Mouse (Mus musculus): ENCODE measurements around the gene Tcp11. TPM values are rescaled to one million over a fixed set of nuclear protein-coding genes. Genes with fewer than 3 reads are reported as not detected.

Tcp11 gene
- total RNA-seq, 2 experiments from 2014 or later, result 0.80 to 0.99 TPM

DNA sequence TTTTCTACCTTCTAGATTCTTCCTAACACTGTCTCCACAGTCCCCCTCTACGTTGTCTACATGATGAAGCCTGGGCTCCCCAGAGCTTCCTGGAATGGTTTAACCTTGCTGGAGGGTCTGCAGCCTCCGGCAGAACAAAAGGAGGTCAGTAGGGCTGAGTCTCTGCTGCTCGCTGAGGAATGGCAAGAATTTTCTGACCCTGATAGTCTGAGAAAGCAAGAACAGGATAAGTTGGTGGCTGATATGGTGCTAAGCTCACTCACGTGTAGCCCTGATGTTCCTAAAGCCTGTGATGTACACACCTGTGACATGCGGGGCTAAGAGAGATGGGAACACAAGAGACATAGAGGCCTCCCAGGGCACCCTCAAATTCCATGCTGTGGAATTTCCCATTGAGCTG is 7.0 kb upstream of the Tcp11 start:
- intact Hi-C loops (cut with DNase I), result no loop called here
- no peak for DNase-seq (ENCODE audit: low spot score in 2 of 2)

DNA sequence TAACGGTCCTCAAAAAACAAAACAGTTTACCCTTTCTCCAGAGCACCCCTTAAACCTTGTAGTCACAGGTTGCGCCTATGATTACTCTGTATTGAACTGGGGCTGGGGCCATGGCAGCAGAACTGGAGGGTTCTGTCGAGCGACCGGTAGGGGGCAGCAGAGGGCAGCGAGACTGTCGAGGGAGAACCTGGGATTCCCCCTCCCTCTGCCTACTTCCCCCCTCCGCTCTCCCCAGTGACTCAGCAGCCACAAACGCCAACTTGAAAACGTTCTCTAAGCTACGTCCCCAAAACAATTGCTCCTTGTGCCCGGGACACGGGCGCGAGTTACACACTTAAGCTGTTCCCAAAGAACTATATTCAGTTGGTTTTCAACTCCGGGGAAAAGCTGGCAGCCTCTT is 4.5 kb upstream of the Tcp11 start:
- peak; percentile 77 to 87 for DNase-seq (ENCODE audit: low spot score in 2 of 2)
- intact Hi-C loops (cut with DNase I), result loop anchor here (1.0 kb wide), 2 partner anchors 48 to 78 kb away; no protein-coding TSS in a partner anchor

DNA sequence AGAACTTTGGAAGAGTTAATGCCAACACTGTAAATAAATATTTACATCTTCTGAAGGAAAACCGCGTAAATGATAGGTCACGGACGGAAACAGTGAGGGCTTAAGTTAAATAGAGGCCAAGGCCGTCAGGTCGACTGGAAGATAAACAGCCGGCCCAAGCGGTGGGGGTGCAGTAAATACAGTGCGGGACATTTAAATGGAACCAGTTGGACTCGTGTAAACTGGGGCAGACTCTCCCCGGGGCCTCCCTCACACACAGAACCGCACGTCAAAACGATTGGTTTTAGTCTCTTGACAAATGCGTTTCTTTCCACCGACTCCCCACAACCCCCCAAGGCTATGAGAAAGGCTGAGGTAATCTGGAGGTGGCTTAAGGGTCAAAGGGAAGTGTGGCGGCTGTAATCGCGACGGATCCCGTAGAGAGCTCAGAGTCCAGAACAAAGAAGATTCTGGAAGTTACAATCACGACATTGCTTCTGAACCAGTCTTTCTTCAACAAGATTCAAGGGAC is 4.0 kb upstream of the Tcp11 start:
- intact Hi-C loops (cut with DNase I), result no loop called here

DNA sequence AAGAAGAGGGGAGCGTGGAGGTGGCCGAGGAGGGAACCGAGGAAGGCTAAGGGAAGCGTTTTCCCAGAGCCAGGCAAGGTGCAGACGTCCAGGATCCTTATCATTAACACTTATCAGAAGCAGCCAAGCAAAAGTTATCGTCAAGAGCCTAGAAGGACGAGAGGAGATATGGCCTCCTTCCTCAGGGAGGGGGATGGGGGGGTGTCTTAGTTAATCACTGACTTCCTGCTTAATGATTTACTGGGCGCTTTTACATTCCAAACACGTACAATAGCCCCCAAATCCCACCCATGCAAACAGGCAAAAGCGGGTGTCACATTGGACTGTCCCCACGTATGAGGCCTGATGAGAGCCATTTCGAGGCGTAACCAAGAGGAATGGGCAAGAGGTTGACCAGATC is 2.4 kb upstream of the Tcp11 start:
- no peak for DNase-seq (ENCODE audit: low spot score in 2 of 2)
- intact Hi-C loops (cut with DNase I), result no loop called here

More for the DNA sequence above, 4.0 kb upstream of the Tcp11 start:
- DNase-seq (ENCODE audit: low spot score in 2 of 2), result no peak

DNA sequence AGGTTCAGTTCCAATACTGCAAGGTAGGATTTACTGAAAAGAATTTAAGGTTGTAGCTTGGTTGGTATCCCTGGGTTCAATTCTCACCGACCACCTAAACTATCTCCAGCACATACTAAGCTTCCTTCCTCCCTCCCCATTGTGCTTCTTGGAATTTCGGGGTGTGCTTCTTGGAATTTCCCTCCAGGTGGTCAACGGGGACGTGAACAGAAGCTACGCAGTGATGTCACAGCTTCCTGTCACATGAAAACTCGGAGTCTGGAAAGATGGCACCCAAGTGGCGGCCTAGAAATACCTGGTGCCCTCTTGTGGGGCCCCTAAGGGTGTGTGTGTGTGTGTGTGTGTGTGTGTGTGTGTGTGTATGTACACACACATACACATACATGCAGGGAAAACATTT is 1.4 kb upstream of the Tcp11 start:
- no peak for DNase-seq (ENCODE audit: low spot score in 2 of 2)
- intact Hi-C loops (cut with DNase I), result no loop called here

DNA sequence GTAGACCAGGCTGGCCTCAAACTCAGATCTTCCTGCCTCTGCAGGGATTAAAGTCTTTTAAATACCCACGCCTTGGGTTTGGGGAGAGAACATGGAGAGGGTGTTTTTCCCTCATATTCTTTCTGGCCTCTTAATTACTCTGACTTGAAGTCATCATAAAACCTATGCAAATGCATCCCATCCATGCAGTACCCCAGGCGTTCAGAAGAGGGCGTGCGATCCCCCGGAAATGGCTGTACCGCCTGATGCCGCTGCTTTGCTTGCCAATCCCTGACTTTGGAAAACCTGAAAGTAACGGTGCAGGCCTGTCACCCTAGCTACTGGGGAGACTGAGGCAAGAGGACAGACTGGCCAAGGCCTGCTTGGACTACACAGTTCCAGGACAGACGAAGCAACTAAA is 946 bp upstream of the Tcp11 start:
- intact Hi-C loops (cut with DNase I), result no loop called here
- peak in 1 of 2 experiments; percentile 15 for DNase-seq (ENCODE audit: low spot score in 2 of 2)

DNA sequence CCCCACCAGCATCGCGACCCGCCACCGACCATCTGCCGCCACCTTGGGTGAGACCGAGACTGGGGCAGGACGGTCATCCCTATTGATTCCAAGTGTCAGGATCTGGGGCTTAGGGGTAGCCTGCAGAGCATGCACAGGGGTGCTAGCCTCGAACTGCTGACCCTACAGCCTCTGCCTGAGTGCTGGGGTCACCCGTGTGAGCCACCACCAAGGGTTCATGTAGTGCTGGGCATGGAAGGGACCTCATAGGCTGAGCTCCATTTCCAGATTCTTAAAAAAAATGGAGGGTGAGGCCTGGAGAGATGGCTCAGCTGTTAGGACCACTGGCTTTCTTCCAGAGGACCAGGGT is 352 bp upstream of the Tcp11 start:
- intact Hi-C loops (cut with DNase I), result no loop called here
- DNase-seq (ENCODE audit: low spot score in 2 of 2), result no peak

DNA sequence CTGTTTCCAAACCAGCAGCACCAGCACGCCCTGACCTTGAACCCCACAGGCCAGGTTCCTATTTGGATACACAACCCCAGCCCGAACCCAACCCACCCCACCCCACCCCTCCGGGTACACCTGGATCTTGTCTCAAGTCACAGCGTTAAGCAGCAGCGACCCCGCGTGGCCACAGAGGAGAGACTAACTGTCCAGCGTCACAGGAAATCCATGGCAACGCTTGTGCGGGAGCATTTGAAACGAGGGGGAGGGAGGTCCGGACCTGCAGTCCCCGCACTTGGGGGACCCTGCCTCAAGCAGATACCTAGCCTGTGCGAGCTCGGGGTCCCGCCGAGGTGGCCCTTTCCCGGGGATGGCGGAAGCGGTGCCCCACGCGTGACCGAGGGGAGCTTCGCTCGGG is 821 bp downstream of the Tcp11 start:
- DNase-seq (ENCODE audit: low spot score in 2 of 2), result peak; percentile 85 to 89
- intact Hi-C loops (cut with DNase I), result loop anchor here (5.0 kb wide), 1 partner anchor 172 kb away; the partner anchor contains the start of genes Anks1 and Taf11

DNA sequence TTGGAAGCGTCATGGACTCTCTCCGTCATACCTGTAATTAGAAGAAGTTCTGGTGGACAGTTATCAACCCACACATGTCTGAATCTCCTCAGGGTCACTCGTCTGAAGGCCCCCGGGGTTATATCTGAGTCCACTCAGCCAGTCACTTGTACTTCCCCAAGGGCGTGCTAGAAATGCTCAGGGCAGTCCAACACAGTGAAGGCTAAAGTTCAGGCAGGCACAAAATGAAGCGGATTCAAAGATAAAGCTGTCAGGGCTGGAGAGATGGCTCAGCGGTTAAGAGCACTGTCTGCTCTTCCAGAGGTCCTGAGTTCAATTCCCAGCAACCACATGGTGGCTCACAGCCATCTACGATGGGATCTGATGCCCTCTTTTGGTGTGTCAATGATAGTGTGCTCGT is 2.4 kb downstream of the Tcp11 start:
- intact Hi-C loops (cut with DNase I), result loop anchor here (5.0 kb wide), 1 partner anchor 171 kb away; the partner anchor contains the start of genes Anks1 and Taf11
- no peak for DNase-seq (ENCODE audit: low spot score in 2 of 2)

DNA sequence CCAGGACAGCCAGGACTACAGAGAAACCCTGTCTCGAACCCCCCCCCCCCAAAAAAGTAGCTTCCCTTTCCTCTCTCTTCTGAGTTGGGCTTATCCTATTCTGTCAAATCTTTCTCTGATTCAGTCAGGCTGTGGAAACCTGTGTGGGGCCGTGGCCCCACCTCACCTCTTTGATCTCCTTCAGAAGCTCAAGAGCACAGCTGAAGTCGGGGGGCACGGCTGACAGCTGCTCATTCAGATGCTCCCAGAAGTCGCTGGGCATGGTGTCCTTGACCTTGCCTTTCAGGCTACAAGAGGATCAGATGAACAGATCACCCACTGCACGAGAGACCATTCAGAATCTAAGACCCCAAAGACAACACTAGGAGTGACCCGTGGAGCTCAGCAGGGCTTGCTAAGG is 6.0 kb downstream of the Tcp11 start:
- intact Hi-C loops (cut with DNase I), result no loop called here

DNA sequence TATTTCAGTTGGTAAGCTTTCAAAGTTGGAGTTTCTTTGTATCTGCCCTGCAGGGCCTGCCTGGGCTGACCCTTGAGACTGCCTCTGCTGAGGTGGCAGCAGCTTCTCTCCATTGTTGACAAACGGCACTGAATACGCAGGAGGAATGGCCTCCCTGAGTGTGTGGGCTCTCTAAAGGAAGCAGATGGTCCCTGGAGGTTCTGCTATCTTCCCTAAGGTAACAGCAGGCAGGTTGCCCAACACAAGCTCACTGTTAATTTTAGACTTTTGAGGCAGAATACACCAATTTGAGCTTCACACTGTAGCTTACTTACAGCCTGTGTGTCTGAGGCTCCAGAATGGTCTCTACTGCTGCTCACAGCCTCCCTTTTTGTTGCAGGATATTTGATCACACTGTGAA is 7.7 kb downstream of the Tcp11 start:
- intact Hi-C loops (cut with DNase I), result no loop called here
- DNase-seq (ENCODE audit: low spot score in 2 of 2), result peak in 1 of 2 experiments; percentile 81

More for the DNA sequence above, 6.0 kb downstream of the Tcp11 start:
- DNase-seq (ENCODE audit: low spot score in 2 of 2), result no peak

DNA sequence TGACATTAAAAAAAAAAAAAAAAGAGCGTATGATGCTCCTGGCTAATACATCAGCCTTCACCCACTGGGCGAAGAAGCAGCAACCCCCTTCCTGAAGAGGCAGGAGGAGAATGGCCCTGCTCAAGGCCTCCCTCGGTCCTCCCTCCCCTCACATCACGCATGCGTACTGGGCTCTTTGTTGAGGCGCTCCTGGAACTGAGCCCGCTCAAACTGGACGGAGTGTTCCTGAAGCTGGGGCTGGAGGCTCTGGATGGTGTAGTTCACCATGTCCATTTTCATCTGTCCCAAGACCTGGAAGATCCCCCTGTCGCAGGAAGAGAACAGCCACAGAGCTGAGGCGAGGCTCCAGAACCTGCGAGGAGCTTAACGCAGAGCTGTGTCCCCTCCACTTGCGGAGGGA is 10.2 kb downstream of the Tcp11 start:
- DNase-seq (ENCODE audit: low spot score in 2 of 2), result no peak

DNA sequence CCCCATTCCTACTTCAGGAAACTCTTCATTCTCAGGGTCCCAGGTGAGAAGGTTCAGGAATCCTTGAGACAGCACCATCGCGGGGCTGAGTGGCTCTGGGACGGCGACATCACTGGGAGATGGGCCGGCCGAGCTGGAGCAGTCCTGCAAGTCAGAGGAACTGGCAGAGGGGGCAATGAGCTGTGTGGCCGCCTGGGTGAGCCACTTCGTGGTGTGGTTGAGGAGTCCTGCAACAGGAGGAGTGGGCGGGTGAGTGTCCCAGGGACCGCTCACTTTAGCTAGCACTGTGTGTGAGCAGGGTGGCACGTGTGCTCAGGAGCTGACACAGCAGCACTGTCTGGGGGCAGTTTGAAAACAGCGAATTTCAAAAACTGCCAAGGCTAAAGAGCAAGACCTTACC is 11.0 kb downstream of the Tcp11 start:
- intact Hi-C loops (cut with DNase I), result no loop called here
- DNase-seq (ENCODE audit: low spot score in 2 of 2), result no peak

More for the DNA sequence above, 10.2 kb downstream of the Tcp11 start:
- intact Hi-C loops (cut with DNase I), result no loop called here

DNA sequence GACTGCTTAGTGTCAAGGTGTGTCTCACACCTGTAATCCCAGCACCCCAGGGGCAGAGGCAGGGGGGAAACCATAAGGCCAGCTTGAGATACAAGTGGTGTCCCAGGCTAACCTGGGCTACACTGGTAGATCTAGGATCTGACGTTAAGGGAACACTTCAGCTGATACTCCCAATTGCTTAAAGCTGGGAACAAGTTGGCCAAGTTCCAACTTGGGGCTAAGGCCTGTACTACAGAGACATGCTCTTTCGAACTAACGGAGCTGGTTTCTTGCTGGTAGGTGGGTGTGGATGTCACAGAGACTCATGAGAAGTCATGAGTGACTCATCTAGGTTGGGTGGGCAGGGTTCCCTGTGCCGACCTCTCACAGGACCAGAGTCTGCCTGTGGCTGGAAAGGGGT is 13.1 kb downstream of the Tcp11 start:
- DNase-seq (ENCODE audit: low spot score in 2 of 2), result no peak
- intact Hi-C loops (cut with DNase I), result no loop called here

DNA sequence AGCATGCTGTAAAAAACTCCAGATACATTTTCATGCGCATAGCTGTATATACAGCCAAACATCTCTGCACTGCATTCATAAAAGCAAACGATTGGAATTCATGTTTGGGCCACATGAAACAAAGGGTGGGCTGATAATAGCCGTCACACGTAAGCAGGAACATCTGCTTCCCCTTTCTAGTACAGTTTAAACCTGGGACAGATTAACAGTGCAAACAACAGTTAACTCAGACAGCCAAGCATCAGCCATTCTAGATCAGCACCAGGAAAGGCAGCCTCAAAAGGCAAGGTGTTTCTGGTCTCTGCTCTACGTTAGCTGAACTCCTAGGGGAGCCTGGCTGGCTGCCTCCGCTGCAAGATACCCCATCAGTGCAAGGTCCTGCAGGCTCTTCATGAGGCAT is 17.3 kb downstream of the Tcp11 start:
- intact Hi-C loops (cut with DNase I), result no loop called here
- DNase-seq (ENCODE audit: low spot score in 2 of 2), result no peak

DNA sequence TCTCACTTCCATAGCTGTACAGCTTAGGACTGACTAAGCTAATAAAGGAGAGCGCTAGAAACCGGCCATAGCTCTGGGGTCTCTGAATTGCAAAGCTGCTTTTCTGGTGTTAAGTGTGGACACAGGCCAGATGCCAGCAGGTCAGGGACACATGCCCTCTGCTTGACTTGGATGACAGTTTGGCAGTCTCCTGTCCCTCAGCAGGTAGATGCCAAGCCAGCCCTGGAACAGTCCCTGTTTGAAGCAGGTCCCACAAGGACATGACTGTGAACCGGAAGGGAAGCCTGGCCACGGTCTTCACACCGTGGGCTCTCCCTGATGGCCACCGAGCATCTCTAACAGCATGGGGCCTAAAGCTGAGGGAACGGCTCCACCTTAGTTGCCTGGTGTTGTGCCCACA is 17.7 kb downstream of the Tcp11 start:
- intact Hi-C loops (cut with DNase I), result no loop called here
- no peak for DNase-seq (ENCODE audit: low spot score in 2 of 2)

DNA sequence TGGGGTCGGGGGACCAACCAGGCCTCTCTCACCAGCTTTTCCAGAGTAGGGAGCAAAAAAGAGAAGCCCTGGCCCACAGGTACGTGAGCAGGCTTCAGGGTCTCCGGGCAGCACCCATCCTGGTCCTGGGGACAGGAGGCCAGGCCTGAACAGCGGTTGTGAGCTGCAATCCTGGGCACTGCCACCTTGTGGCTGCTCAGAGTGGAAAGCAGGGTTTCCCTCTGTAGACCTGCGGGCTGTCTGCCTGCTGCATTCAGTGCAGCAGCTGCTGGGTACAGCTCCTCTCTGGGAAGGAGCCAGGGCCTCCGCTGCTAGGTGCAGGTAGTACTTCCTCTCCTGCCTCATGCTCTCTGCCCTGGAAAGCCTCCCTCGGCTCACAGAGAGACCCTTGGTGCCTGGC is 19.0 kb downstream of the Tcp11 start:
- DNase-seq (ENCODE audit: low spot score in 2 of 2), result peak; percentile 51 to 65
- intact Hi-C loops (cut with DNase I), result loop anchor here (2.0 kb wide), 1 partner anchor 71 kb away; no protein-coding TSS in a partner anchor

DNA sequence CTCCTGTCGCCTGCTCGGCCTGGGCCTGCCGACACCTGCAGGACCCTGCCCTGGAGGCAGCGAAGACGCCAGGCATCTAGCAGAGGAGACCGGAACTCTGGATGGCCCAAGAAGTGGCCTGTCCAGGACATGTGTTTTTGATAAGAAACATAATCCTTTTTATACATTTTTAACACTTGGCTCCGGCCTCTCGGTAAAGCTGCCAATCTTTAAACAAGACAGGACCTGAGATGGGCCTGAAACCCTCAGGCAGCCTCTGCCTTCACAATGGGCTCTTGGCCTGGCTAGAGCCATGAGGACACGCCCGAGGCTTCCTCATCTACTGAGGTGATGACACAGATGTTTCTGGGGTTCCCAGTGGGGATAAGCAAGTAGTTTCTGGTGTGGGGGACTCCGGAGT is 19.8 kb downstream of the Tcp11 start:
- intact Hi-C loops (cut with DNase I), result loop anchor here (2.0 kb wide), 1 partner anchor 70 kb away; no protein-coding TSS in a partner anchor
- no peak for DNase-seq (ENCODE audit: low spot score in 2 of 2)

DNA sequence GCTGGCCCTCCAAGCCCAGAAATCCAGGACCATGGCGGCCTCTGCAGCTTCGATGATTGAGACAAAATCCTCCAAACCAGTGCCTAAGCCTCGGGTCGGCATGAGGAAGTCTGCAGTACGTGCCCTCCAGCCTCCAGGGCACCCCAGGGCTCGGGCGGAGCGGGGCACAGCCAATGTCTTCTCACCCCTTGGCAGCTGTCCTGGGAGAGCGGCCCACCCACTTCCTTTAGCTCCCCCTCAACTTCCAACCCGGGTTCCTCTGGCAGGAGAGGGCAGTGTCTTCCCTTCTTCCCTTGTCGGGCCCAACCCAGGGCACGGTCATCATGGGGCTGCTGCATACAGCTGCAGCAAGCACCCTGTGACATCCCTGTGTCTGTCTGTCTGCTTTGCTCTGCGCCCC is 22.1 kb downstream of the Tcp11 start:
- intact Hi-C loops (cut with DNase I), result no loop called here
- no peak for DNase-seq (ENCODE audit: low spot score in 2 of 2)

DNA sequence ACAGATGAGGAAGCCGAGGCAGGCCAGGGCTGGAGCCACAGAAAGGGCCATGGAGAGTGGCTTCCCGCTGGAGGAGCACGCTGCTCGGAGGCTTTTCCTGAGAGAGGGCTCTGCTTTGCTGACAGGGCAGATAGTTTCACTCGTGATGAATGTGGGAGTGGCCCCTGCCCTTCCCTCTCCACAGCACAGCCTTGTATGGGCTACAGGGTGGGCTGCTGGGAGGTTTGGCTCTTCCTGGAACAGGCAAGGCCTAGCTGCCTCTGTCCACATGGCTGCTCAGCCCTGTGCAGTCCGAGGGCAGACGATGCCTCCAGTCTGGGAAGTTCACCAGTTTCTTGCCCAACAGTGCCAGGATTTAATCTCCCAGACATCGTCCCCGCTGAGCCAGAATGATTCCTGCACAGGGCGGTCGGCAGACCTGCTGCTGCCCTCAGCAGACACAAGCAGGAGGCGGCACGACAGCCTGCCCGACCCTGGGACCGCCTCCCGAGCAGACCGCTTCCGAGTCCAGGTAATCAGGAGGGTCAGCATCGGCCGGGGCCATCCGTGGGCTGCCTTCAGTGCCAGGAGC is 28.1 kb downstream of the Tcp11 start:
- no peak for DNase-seq (ENCODE audit: low spot score in 2 of 2)
- intact Hi-C loops (cut with DNase I), result no loop called here

DNA sequence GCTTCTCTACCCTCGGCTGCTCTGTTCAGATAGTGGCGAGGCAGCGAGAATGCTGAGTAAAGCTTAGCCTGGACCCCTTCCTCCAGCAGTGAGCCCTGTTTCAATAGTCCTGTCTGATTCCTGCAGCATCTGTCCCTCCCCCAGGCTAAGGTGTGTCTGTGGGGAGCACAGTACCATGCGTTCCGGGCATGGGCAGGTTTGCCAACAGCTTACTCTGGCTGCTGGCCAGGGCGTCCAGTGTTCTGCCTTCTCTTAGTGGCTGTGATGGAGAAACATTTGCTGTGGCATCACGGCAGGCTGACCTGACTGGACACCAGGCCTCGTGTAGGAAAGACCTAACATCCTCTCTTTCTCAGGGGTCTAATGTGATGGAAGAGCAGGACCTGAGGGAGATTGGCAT is 30.2 kb downstream of the Tcp11 start:
- DNase-seq (ENCODE audit: low spot score in 2 of 2), result no peak
- intact Hi-C loops (cut with DNase I), result no loop called here

DNA sequence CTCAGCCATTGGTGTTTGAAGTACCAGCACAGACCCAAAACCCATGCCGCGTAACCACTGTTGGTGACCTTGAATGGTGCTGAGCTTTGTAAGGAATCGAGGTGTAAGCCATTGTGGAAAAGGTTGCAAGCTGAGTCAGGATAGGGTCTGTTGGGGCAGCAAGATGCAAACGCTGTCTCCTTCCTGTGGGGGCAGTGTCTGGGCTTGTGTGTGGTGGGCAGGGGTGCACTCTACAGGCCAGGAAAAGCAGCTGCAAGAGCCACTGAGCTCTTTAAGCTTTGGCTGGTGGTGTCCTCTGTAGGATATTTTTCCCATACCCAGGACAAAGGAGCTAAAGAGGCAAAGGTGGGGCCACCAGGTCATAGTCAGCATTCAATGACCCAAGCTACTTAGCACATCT is 32.0 kb downstream of the Tcp11 start:
- DNase-seq (ENCODE audit: low spot score in 2 of 2), result peak in 1 of 2 experiments; percentile 26
- intact Hi-C loops (cut with DNase I), result loop anchor here (10.0 kb wide), 1 partner anchor 144 kb away; the partner anchor contains the start of genes Anks1 and Taf11
